ENCODE assay signal across 9 mouse cellular contexts in genomic region chr19:24571756-24572181, GRCm38 (mm10). TPM values are rescaled to one million over a fixed set of nuclear protein-coding genes. Genes with fewer than 3 reads are reported as not detected.
DNase-seq lines count a peak whose midpoint lies in the region; ATAC-seq and TF ChIP-seq lines count a peak whose summit lies in the region.
"Had no signal": no experiment of that assay in that cellular context is flagged by ENCODE, and none has a peak within 500 bp of the region (broad histone marks: within the 10 kb centered on the region; RNA-seq: fewer than 3 reads in every experiment).

No protein-coding gene starts in this region.

- H3K9me3 ChIP-seq in heart, embryonic 10.5 days = no peaks in the 10 kb centered on the region
- no peaks in the 10 kb centered on the region for H3K9me3 ChIP-seq in lung, embryonic 14.5 days (ENCODE audit: low read depth, low read length)
- no peaks in the 10 kb centered on the region for H3K9me3 ChIP-seq in hindbrain, postnatal 0 days (ENCODE audit: low read length)

- peaks cover 17% of the 10 kb centered on the region for H3K4me1 ChIP-seq in heart, embryonic 10.5 days
- H3K4me1 ChIP-seq in lung, embryonic 14.5 days (ENCODE audit: insufficient read depth) = no peaks in the 10 kb centered on the region
- H3K4me1 ChIP-seq in hindbrain, postnatal 0 days (ENCODE audit: insufficient read depth, low read length) = no peaks in the 10 kb centered on the region

- WGBS in heart, embryonic 10.5 days = 10% methylated on average over 7 of the region's 7 CpGs
- WGBS in lung, embryonic 14.5 days = 36% methylated on average over 7 of the region's 7 CpGs
- 40% methylated on average over 7 of the region's 7 CpGs for WGBS in hindbrain, postnatal 0 days

- peak; percentile 18 for DNase-seq in 3134 (ENCODE audit: extremely low read depth, insufficient read length, low spot score)
- peak; percentile 43 for DNase-seq in R1 (ENCODE audit: low read depth, low spot score)
- DNase-seq in heart, embryonic 10.5 days (ENCODE audit: low spot score) = peak; percentile 87
- DNase-seq in lung, embryonic 14.5 days = peak; percentile 13
- no peak for DNase-seq in spleen, adult 18-20 months
- no peak for DNase-seq in hindbrain, postnatal 0 days (ENCODE audit: low spot score)
- DNase-seq in right cerebral cortex, adult 2 months (ENCODE audit: low spot score in 2 of 2) = no peak
- DNase-seq: cerebellum, postnatal 25 days had no signal

- no peak overlapping the region for H3K9ac ChIP-seq in lung, embryonic 14.5 days
- H3K9ac ChIP-seq in hindbrain, postnatal 0 days (replicated peaks; ENCODE audit: low read length) = no peak overlapping the region
- H3K9ac ChIP-seq: liver, embryonic 14.5 days had no signal

- 0 out of 2 replicates have a peak overlapping the region, but pooled peaks have one; percentile 12 for H3K4me3 ChIP-seq in heart, embryonic 10.5 days
- H3K4me3 ChIP-seq in lung, embryonic 14.5 days (ENCODE audit: low read depth, low read length) = no peak overlapping the region
- H3K4me3 ChIP-seq in hindbrain, postnatal 0 days (ENCODE audit: low read length) = no peak overlapping the region

- ATAC-seq in lung, embryonic 14.5 days (ENCODE audit: insufficient read depth) = 0 out of 2 replicates have a peak, but pooled peaks have one; percentile 28
- ATAC-seq in hindbrain, postnatal 0 days = no peak

- peak overlapping the region; percentile 44 for H3K27ac ChIP-seq in heart, embryonic 10.5 days
- H3K27ac ChIP-seq in lung, embryonic 14.5 days (ENCODE audit: low read depth) = no peak overlapping the region
- H3K27ac ChIP-seq in hindbrain, postnatal 0 days = no peak overlapping the region
- H3K27ac ChIP-seq: liver, embryonic 14.5 days had no signal

- H3K4me2 ChIP-seq in lung, embryonic 14.5 days = no peak overlapping the region
- H3K4me2 ChIP-seq in hindbrain, postnatal 0 days (ENCODE audit: low read depth, low read length) = no peak overlapping the region

- no peaks in the 10 kb centered on the region for H3K36me3 ChIP-seq in heart, embryonic 10.5 days
- H3K36me3 ChIP-seq in lung, embryonic 14.5 days (ENCODE audit: insufficient read depth) = no peaks in the 10 kb centered on the region
- no peaks in the 10 kb centered on the region for H3K36me3 ChIP-seq in hindbrain, postnatal 0 days (ENCODE audit: insufficient read depth, low read length)

- TF ChIP-seq CTCF in lung, embryonic 14.5 days (IDR thresholded peaks at IDR 0.05; ENCODE audit: low read depth) = no peak
- no peak for TF ChIP-seq CTCF in hindbrain, postnatal 0 days (IDR thresholded peaks at IDR 0.05; ENCODE audit: low read depth)

- no peaks in the 10 kb centered on the region for H3K27me3 ChIP-seq in heart, embryonic 10.5 days (ENCODE audit: insufficient read depth, poor library complexity, severe bottlenecking)
- H3K27me3 ChIP-seq in lung, embryonic 14.5 days (ENCODE audit: insufficient read depth, low read length) = no peaks in the 10 kb centered on the region
- no peaks in the 10 kb centered on the region for H3K27me3 ChIP-seq in hindbrain, postnatal 0 days (ENCODE audit: insufficient read depth, low read length)

RNA-seq across cellular contexts. Expression of gene Pip5k1b, which starts 16.1 kb away (rescaled TPM):
- 6.3 and 7.7 TPM in 2 replicates for polyA plus RNA-seq in heart, embryonic 10.5 days (2016; fragmentation: Nextera tagmentation; extraction: Ambion mirVana)
- 2.3 and 2.6 TPM in 2 replicates for polyA plus RNA-seq in lung, embryonic 14.5 days (2014; fragmentation: Nextera tagmentation; extraction: Ambion mirVana)
- total RNA-seq in hindbrain, postnatal 0 days (2014; rRNA removed) = 2.0 and 4.0 TPM in 2 replicates
- 2.2 and 2.3 TPM in 2 replicates for polyA plus RNA-seq in hindbrain, postnatal 0 days (2015; fragmentation: Nextera tagmentation; extraction: Ambion mirVana)

Comparison
In these comparisons a context has a peak if more than half of its experiments do, and no peak if none do; other contexts are left out.
1. DNase-seq: peak in 3134 (single experiment), R1 (single experiment), heart, embryonic 10.5 days (single experiment) and lung, embryonic 14.5 days (single experiment); none in spleen, adult 18-20 months (0 of 2), hindbrain, postnatal 0 days (single experiment) and right cerebral cortex, adult 2 months (0 of 2).